Mouse (Mus musculus): ENCODE results near the gene Cyld.
"Not testable (repeated sequence)": the region's sequence is repeated elsewhere in the genome, so short reads cannot be mapped to it uniquely, and the experiment has no call there.

Gene Cyld

GRCm38 (mm10) chr8:88689151-88689550 lies 7.7 kb upstream of the Cyld start:
- no peak for DNase-seq (ENCODE audit: low spot score)

- no peak for DNase-seq (ENCODE audit: low spot score)
Observed at GRCm38 (mm10) chr8:88689891-88690290, 6.9 kb upstream of the Cyld start.

- no peak for DNase-seq (ENCODE audit: low spot score)
Observed at GRCm38 (mm10) chr8:88691342-88691948, 5.4 kb upstream of the Cyld start.

- no peak for DNase-seq (ENCODE audit: low spot score)
Observed at GRCm38 (mm10) chr8:88691961-88692360, 4.9 kb upstream of the Cyld start.

DNA sequence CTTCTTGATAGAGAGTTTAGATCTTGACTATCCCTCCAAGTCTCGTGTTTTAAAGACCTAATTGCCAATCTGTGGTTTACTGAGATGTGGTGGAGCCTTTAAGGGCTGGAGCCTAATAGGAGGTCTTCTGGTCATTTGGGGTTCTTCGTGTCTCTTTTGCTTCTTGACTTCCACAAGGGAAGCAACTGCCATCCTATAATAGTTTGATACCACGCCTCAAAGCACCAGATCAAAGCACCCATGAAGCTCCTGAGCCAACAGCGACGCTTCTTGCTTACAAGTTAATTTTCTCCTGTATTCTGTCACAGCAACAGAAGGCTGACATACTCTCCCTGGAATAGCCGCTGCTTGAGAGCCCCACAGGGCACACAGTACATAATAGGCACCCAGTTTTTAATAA lies 4.0 kb upstream of the Cyld start:
- no peak for DNase-seq (ENCODE audit: low spot score)

GRCm38 (mm10) chr8:88693376-88693775 lies 3.5 kb upstream of the Cyld start:
- no peak for DNase-seq (ENCODE audit: low spot score)

- no peak for DNase-seq (ENCODE audit: low spot score)
Observed at GRCm38 (mm10) chr8:88694291-88694690, 2.5 kb upstream of the Cyld start.

DNA sequence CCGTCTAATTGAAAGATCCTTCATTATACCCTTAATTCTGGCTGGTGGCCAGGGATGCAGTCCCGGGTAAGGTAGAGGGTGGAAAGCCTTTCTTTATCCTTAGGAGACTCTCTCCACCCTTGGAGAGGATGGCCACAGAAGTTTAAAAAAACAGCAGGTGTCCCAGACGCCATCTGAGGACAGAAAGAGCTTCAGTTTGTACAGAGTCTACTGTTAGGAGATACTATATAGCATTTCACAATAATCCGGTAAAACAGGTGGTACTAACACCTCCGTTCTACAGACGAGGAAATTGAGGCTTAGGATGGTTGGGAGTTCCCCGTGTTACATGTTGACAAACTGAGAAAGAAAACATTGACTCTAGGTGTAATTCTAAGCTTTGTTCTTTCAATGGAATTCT lies 600 bp upstream of the Cyld start:
- DNase-seq (ENCODE audit: low spot score), result no peak

DNA sequence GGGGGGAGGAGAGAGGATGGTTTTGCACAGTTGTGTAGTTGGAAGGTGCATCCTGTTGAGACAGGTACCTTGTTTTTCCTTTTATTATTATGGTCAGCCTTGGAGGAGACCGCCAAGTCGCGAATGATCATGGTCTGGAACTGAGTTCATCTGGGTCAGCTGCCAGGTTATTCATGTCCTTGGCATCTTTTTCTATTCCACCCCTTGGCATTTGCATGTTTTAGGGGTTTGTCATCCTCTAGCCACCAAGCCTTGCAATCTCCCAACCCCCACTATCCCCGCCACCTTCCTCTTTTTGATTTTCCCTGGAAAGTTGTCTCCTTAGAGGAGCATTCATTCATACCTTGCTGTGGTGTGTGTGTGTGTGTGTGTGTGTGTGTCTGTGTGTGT lies 809 bp downstream of the Cyld start:
- DNase-seq (ENCODE audit: low spot score), result peak; percentile 44

- peak; percentile 11 for DNase-seq (ENCODE audit: low spot score)
Observed at GRCm38 (mm10) chr8:88698048-88698447, 1.2 kb downstream of the Cyld start.

DNA sequence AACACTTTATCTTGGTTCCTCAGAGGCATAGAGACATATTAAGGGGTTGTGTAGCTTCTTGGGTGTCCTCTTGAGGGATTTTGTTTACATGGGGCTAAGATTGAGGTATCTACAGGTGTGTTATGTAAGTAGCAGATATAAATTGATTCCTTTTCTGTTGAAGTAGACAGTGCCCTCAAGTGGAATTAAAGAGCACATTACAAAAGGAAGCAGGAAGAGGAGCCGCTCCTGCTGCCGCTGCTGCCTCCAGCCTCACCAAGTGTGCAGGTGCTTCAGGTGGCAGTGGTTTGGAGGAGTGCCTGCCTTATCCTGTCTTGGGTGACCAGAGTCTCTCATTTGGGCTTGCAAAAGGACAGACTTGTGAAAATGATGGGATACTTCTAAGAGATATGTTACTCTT lies 4.8 kb downstream of the Cyld start:
- DNase-seq (ENCODE audit: low spot score), result no peak

- DNase-seq (ENCODE audit: low spot score), result no peak
Observed at GRCm38 (mm10) chr8:88702816-88703215, 6.0 kb downstream of the Cyld start.

DNA sequence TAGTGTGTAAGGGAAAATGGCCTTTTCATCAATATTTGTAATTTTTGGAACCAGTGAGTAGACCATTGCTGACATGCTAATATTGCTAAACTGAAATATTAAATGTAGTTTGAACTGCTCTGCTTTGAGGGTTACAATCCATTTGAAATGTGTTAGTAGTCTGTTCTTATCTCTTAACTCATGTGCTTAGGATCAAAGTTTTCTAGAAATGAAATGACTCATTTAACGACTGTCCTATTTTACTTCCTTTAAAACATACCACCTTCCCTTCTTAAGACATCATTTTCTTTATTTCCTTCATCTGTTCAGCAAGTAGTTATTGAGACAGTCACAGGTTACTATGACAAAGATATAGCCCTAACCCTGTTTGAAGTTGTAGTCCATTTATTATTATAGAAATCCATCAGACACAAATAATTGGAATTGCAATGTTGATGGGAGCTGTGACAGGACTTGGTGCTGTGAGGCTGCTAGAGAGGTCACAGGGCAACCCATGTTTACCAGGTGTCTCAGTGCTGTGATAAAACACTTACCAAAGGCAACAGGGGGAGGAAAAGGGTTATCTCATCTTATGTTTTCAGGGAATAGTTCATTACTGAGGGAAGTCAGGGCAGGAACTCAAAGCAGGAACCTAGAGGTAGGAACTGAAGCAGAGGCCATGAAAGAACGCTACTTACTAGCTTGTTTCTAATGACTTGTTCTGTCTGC lies 26.6 kb downstream of the Cyld start:
- DNase-seq (ENCODE audit: low spot score), result no peak

DNA sequence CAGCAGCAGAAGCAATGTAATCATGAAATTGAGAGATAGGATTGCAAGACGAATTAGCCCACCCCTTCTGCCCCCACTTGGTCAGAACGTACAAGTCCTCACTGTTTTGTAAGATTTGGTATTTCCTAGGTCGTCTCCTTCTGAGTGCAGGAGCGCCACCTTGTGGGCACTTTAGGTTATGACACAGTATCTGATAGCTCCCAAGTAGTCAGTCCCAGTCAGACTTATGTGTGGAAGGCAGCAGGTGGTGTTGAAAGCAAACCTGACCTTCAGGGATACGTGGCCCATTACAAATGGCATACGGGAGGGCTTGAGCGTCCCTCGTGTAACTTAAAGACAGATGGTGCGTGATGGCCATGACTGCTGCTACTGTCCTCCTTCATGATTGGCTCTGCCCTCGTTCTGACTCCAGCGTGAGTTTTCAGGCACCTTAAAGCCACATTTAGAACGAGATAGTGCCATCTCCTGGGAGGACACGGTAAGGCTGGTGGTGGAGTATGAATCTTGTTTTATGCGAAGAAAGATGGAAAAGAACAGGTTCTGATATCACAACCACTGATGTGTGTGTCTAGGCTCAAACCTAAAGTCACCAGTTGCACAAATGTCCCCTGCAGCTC lies 58.5 kb downstream of the Cyld start:
- peak; percentile 87 for DNase-seq (ENCODE audit: low spot score)

DNA sequence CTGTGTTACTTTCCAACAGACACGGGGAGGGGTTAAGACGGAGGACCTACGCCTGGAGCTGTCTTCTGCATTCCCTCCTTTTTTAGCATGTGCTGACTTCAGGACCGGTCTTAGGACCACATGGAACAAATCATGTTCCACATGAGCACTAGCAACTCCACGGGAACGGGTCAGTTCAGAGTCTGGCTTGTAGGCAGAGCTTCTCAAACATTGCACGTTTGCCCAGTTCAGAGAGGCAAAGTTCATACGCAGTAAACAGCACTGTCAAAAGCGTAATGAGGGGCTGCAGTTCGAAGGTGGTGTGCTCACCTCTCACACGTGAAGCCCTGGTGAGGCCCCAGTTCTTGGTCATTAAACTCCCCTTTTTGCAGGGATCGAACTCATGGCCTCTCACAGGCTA lies 65.2 kb downstream of the Cyld start:
- DNase-seq (ENCODE audit: low spot score), result no peak

DNA sequence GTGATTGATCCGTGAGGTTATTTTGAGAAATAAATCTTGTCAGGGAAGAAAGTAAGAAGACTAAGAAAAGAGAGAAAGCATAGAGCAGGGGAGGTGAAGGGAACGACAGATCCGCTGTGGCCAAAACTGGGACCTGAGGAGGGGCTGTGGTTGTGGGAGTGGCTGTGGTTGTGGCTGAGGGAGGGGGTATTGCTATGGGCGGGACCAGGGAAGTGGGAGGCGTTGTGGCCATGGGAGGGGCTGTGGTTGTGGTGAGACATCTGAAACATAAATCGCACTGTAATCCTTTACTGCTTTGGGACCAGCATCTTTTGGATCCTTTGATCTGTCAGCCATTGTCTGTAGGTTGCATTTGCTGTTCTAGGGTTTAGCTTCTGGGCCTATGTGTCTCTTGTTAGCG lies 74.4 kb downstream of the Cyld start:
- DNase-seq (ENCODE audit: low spot score), result no peak

- DNase-seq (ENCODE audit: low spot score), result no peak
Observed at GRCm38 (mm10) chr8:88774593-88775297, 77.9 kb downstream of the Cyld start.

GRCm38 (mm10) chr8:88775298-88775646 lies 78.4 kb downstream of the Cyld start:
- no peak for DNase-seq (ENCODE audit: low spot score)

DNA sequence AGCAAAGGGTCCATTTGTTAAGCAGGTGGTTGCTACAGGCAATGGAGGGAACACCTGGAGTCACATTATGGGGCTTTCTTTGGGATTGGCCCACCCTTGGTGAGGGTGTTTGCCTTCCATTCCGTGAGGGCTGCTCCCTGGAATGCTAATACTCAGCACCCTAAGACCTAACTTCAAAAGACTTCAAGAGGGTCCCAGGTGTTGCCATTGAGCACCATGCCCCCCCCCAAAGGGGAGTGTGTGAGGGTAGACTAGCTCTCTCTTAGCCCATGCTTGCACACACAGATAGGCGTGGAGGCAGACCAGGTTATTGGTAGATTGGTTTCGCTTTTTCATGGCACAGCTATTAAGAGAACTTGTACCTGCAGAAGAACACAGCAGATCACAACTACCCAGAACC lies 83.3 kb downstream of the Cyld start:
- DNase-seq (ENCODE audit: low spot score), result no peak

GRCm38 (mm10) chr8:88781283-88781682 lies 84.5 kb downstream of the Cyld start:
- DNase-seq (ENCODE audit: low spot score), result no peak

DNA sequence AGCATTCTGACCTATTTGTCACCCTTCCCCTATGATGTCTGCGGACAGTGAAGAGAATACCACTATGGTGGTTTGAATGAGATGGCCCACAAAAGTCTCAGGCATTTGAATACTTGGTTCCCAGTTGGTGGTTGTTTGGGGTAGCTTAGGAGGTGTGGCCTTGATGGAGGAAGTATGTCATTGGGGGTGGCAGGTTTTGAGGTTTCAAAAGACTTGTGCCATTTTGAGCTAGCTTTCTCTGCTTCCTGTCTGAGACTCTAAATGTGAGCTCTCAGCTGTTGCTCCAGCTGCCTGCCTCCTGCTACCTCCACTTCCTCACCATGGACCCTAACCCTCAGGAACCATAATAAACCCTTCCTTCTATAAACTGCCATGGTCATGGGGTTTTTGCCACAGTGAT lies 86.9 kb downstream of the Cyld start:
- no peak for DNase-seq (ENCODE audit: low spot score)

DNA sequence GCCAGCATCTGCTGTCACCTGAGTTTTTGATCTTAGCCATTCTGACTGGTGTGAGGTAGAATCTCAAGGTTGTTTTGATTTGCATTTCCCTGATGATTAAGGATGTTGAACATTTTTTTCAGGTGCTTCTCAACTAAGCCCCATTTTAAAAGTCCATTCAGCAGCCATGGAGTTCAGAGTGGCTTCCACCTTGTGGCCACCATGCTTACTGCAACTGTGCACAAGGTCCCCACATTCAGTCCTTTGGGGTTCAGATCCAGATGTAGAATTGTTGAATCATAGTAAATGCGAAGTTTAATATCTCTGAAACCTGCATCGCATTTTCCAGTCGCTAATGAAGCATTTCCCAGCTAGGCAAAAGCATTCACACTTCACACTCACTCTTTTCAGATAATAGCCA lies 91.5 kb downstream of the Cyld start:
- DNase-seq (ENCODE audit: low spot score), result not testable (repeated sequence)

DNA sequence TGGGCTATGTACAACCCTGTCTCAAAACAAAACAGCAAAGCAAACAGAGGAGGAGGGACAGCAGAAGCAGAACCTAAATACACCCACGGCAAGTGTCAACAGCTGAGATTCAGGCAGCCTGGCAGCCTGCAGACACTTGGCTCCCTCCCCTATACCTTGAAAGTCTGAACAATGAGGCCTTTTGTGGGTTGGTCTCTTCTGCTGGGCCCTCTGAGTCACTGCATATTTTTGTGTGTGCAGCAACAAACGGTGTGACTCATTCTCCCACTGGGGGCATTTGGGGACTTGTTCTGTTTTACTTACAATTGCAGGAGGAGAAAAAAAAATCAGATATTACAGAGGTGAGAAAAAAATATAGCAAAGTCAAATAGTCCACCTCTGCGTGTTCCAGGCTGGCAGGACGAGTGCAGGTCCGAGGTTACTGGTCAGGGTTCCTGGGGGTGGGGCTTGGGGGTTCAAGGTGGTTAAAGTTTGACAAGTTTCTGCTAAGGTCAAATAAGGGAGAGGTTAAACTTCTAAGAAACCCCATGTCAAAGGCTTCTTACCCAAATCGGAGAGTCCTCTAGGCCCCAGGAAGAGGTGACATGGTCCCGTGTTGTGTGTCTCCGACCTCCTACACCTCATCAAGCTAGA lies 96.0 kb downstream of the Cyld start:
- DNase-seq (ENCODE audit: low spot score), result peak; percentile 11
